Mouse (Mus musculus) liver, postnatal 0 days (tissue): Measurements from ENCODE around the gene 5330417C22Rik. TPM values are rescaled to one million over a fixed set of nuclear protein-coding genes. Genes with fewer than 3 reads are reported as not detected.

Experiments
- ATAC-seq: fragments of 200-750 bp; cut with Nextera tagmentation; 2 replicates; pipeline ENCODE4 v1.8.0; 2017; ENCODE audit warnings: mild to moderate bottlenecking, moderate library complexity
- DNase-seq: peaks from one replicate; pipeline ENCODE4 v3.0.0-alpha.2; 2016
- H3K27ac ChIP-seq: fragments of 300-500 bp; sonication (generic); 2 replicates; pipeline ENCODE4 v1.5.1; 2014; ENCODE audit warnings: antibody characterized with exemption, moderate library complexity, mild to moderate bottlenecking, low read depth
- H3K27me3 ChIP-seq: fragments of 300-500 bp; sonication (generic); 2 replicates; pipeline ENCODE4 v1.6.1; 2014; ENCODE audit warnings: low read length, control low read depth, mixed read lengths; ENCODE audit not compliant: insufficient read depth
- H3K36me3 ChIP-seq: fragments of 300-500 bp; sonication (generic); replicated peaks from 2 replicates; pipeline ENCODE4 v1.6.1; 2014; ENCODE audit warnings: mild to moderate bottlenecking, control low read depth, low read length, moderate library complexity, mixed read lengths; ENCODE audit not compliant: insufficient read depth
- H3K4me1 ChIP-seq: fragments of 300-500 bp; sonication (generic); 2 replicates; pipeline ENCODE4 v1.6.1; 2014; ENCODE audit warnings: antibody characterized with exemption, mild to moderate bottlenecking, control low read depth; ENCODE audit not compliant: insufficient read depth
- H3K4me2 ChIP-seq: fragments of 300-500 bp; sonication (generic); 2 replicates; pipeline ENCODE4 v1.6.1; 2014; ENCODE audit warnings: low read depth, mild to moderate bottlenecking, low read length, moderate library complexity, mixed read lengths
- H3K4me3 ChIP-seq: fragments of 300-500 bp; sonication (generic); 2 replicates; pipeline ENCODE4 v1.5.1; 2014; ENCODE audit warnings: low read depth, low read length
- H3K9ac ChIP-seq: fragments of 300-500 bp; sonication (generic); replicated peaks from 2 replicates; pipeline ENCODE4 v1.6.1; 2014; ENCODE audit warnings: mild to moderate bottlenecking, moderate library complexity
- H3K9me3 ChIP-seq: fragments of 300-500 bp; sonication (generic); 2 replicates; pipeline ENCODE4 v1.6.1; 2016; ENCODE audit warnings: mild to moderate bottlenecking, control low read depth, low read length, mixed read lengths
- CTCF ChIP-seq: sonication (generic); IDR thresholded peaks from 2 replicates; pipeline ENCODE4 v1.5.1; 2016; ENCODE audit warnings: antibody characterized with exemption, low read depth
- EP300 ChIP-seq: IDR thresholded peaks from 2 replicates; pipeline ENCODE4 v1.6.1; 2016; ENCODE audit warnings: antibody characterized with exemption, low read depth, mild to moderate bottlenecking
- WGBS: fragments of 180-500 bp; shearing (Covaris S2); extraction: QIAGEN DNeasy Blood & Tissue Kit; methylation state at CpG from one replicate; pipeline ENCODE4 v1.1.7; 2014; ENCODE audit not compliant: insufficient replicate concordance; 5-methylcytosine and 5-hydroxymethylcytosine counted together
- polyA plus RNA-seq: library from polyadenylated mRNA; unstranded; fragments of >200 nt; fragmentation: Nextera tagmentation; extraction: Ambion mirVana; gene quantifications from 2 replicates; pipeline ENCODE4 v1.2.1, GENCODE M21; 2015

Gene 5330417C22Rik
- polyA plus RNA-seq, 1 experiment from 2014 or later: 0.72 TPM

DNA sequence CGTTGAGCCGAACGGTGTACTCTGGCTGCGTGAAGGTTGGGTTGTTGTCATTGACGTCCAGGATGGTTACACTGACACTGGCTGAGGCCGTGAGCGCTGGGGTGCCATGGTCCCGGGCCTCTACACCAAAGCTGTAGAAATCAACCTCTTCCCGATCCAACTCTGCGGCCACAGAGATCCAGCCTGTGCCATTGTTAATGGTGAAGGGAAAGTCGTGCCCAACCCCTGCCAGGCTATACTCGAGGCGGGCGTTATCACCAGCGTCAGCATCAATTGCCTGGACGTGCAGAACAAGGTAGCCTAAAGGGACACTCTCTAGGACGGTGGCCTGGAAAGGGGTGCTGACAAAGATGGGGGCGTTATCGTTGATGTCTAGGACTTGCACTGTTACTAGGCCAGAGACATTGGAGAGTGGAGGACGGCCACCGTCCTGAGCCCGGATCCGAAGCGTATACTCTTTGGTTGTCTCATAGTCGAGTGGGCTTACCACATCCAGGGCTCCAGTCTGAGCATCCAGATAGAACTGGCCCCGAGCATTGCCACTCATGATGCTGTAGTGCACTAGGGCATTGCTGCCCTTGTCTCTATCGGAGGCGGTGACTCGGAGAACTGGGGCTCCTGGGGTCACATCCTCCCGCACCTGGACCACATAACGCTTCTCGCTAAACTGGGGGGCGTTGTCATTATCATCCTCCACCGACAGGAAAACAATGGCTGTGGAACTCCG lies 122.5 kb downstream of the 5330417C22Rik start:
- TF ChIP-seq CTCF (no peak), EP300 (no peak)
- peaks cover 9% of the 10 kb centered on the region; the same call in 1 of the 2 replicates for H3K4me1 ChIP-seq
- DNase-seq: no peak
- peaks cover 28% of the 10 kb centered on the region for H3K27me3 ChIP-seq
- H3K4me3 ChIP-seq: no peak overlapping the region
- no peak overlapping the region for H3K27ac ChIP-seq
- WGBS: 92% methylated on average over 35 of the region's 35 CpGs
- no peaks in the 10 kb centered on the region for H3K36me3 ChIP-seq
- H3K9ac ChIP-seq: no peak overlapping the region
- H3K4me2 ChIP-seq: no peak overlapping the region
- no peak for ATAC-seq
- H3K9me3 ChIP-seq: peaks cover 16% of the 10 kb centered on the region

DNA sequence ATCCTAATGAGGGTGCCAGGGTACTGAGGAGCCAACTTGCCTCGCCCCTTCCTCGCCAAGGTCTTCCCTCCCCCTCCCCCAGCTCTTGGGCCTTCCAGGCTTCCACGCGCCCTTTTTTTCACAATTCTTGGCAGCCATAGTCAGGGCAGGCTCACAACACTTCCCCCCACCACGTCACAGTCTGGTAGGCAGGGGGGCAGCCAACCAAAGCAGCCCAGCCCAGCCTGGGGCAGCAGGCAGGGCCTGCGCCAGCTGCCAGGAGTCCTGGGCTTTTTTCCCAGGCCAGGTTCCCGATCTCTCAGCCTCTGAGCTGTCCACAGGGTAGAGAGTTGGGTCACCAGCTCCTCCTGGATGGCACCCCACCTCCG lies 124.6 kb downstream of the 5330417C22Rik start:
- Histone ChIP-seq H3K9ac (no peak overlapping the region), H3K27me3 (peaks cover 22% of the 10 kb centered on the region), H3K4me3 (no peak overlapping the region), H3K36me3 (no peaks in the 10 kb centered on the region), H3K9me3 (peaks cover 16% of the 10 kb centered on the region), H3K4me2 (no peak overlapping the region), H3K4me1 (peaks cover 9% of the 10 kb centered on the region; the same call in 1 of the 2 replicates), H3K27ac (no peak overlapping the region)
- WGBS: 67% methylated on average over 8 of the region's 8 CpGs
- DNase-seq: no peak
- TF ChIP-seq CTCF (no peak), EP300 (no peak)
- ATAC-seq: no peak

DNA sequence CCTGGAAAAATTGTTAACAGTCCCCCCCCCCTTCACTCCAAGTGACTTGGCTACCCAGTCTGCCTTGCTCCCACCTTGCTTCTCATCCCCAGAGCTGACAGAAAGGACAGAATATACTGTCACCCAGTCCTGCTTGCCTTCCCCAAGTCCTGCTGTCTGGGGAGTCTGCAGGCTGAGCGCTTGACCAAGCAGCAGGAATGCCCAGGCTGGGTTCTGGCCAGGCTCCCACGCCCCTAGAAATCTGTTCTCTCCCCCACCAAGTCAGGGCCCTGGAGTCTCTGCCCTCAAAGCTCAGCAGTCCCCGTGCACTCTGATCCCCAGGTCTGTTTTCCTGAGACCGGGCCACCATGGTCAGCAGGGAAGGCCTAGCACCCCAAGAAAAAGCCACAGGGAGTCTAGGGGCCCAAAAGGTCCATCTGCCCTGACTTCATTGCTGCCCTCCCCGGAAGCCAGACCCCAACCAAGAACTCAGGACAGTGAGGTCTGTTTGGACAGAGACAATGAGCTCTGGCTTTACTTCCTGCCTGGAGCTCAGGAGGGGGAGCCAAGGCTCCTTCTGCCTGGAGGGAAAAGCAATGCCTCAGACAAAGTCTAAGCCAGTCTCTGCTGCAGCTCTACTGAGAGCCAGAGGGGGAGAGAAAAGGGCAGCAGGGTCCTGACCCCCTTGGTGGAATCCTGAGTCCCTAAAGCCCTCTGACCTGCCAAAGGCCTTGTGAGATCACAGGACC lies 125.1 kb downstream of the 5330417C22Rik start:
- no peak overlapping the region for H3K27ac ChIP-seq
- H3K4me3 ChIP-seq: no peak overlapping the region
- H3K36me3 ChIP-seq: no peaks in the 10 kb centered on the region
- ATAC-seq: no peak
- H3K4me2 ChIP-seq: no peak overlapping the region
- peaks cover 9% of the 10 kb centered on the region; the same call in 1 of the 2 replicates for H3K4me1 ChIP-seq
- DNase-seq: no peak
- H3K27me3 ChIP-seq: peaks cover 17% of the 10 kb centered on the region
- WGBS: 60% methylated on average over 5 of the region's 5 CpGs
- H3K9me3 ChIP-seq: peaks cover 16% of the 10 kb centered on the region
- TF ChIP-seq CTCF (no peak), EP300 (no peak)
- H3K9ac ChIP-seq: no peak overlapping the region

DNA sequence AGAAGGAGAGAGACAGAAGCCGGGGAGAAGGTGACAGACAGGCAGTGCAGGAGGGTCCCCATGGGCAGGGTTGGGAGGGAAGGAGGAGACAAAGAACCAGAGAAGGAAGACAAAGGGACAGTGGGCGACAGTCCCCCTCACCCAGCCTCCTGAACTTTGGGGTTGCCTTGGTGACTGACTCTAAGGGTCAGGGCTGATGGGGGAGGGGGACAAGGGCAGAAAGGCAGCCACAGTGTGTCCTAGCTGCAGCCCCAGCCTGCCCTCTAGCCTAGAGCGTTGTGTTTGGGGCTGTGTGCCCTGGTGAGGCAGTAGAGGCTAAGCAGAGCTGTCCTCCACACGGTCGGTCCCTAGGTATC lies 126.0 kb downstream of the 5330417C22Rik start:
- Histone ChIP-seq H3K4me1 (0 out of 2 replicates have a peak, but pooled peaks cover under 1% of the 10 kb centered on the region), H3K36me3 (no peaks in the 10 kb centered on the region), H3K27ac (no peak overlapping the region), H3K4me2 (no peak overlapping the region), H3K9ac (no peak overlapping the region), H3K27me3 (peaks cover 11% of the 10 kb centered on the region), H3K4me3 (no peak overlapping the region), H3K9me3 (peaks cover 16% of the 10 kb centered on the region)
- no peak for TF ChIP-seq CTCF
- TF ChIP-seq EP300: no peak
- DNase-seq (no peak), ATAC-seq (no peak)
- 46% methylated on average over 5 of the region's 5 CpGs for WGBS

DNA sequence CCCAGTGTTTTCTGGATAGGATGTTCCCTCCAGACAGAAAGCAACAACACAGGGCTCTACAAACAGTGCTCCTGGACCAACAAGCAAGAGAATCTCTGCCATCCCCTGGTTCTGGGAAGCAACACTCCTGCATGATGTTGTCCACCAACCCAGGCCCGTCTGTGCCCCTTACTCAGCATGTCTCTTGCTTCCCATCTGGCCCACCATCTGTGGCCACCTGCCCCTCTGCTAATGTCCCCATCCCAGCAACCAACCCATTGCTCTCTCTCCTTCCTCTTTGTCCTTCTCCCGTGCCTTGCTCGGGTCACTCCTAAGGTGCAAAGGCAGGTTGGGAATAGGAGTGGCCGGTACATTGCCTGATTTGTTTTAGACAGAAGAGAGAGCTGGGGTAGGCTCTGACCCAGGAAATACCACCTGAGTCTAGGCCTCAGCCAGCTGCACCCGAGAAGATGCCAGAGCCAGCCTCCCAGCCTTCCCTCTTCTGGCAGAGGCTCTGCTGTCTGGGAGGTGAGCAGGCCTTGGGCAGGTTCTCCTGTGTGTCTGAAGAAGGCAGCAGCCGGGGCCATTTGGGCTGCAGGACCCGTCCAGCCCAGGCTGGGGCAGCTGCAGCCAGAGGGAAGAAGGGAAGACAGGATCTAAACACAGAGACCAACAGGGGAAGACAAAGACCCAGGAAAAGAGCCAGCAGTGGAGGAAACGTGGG lies 126.5 kb downstream of the 5330417C22Rik start:
- WGBS: 64% methylated on average over 8 of the region's 8 CpGs
- no peaks in the 10 kb centered on the region for H3K4me1 ChIP-seq
- TF ChIP-seq EP300 (no peak), CTCF (no peak)
- H3K4me3 ChIP-seq: no peak overlapping the region
- ATAC-seq (no peak), DNase-seq (no peak)
- H3K27ac ChIP-seq: no peak overlapping the region
- peaks cover 16% of the 10 kb centered on the region for H3K9me3 ChIP-seq
- no peak overlapping the region for H3K4me2 ChIP-seq
- H3K36me3 ChIP-seq: no peaks in the 10 kb centered on the region
- H3K27me3 ChIP-seq: peaks cover 6% of the 10 kb centered on the region
- no peak overlapping the region for H3K9ac ChIP-seq

DNA sequence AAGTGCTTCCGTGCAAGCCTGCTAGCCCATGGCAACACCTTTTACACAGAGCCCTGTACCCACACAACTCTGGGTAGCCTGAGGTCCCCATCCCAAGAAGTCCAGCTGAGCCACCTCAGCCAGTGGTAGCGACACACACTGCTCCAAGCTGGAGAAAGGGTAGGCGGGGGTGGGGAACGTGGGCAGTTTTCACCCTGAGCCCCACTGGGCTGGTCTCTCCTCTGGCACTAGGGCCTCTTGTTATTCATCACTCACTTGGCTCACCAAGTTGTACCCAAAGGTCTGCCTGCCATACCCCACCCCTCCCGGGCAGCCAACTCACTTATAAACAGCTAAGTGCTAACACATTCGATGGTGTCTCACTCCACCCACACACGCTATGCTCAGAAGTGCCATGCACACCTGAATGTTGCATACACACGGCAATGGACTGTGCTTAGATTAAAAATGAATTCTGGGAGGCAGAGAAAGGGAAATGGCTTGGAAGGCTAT lies 127.8 kb downstream of the 5330417C22Rik start:
- Histone ChIP-seq H3K9ac (no peak overlapping the region), H3K4me1 (no peaks in the 10 kb centered on the region), H3K4me2 (no peak overlapping the region), H3K4me3 (no peak overlapping the region), H3K27ac (no peak overlapping the region), H3K9me3 (peaks cover 8% of the 10 kb centered on the region; the same call in 1 of the 2 replicates), H3K36me3 (no peaks in the 10 kb centered on the region), H3K27me3 (no peaks in the 10 kb centered on the region)
- WGBS: 82% methylated on average over 8 of the region's 8 CpGs
- TF ChIP-seq CTCF (no peak), EP300 (no peak)
- DNase-seq (no peak), ATAC-seq (no peak)
